Mouse (Mus musculus) brain, embryonic 14.5 days (tissue): ENCODE results near the gene 2900011O08Rik. TPM values are rescaled to one million over a fixed set of nuclear protein-coding genes. Genes with fewer than 3 reads are reported as not detected.

Experiments used
- DNase-seq: peaks from one replicate; pipeline ENCODE4 v3.0.0-alpha.2; 2011; ENCODE audit warnings: low read depth
- CTCF ChIP-seq: fragments of 200-500 bp; IDR thresholded peaks from 2 replicates; pipeline ENCODE4 v1.5.1; 2012; ENCODE audit warnings: inconsistent platforms, mild to moderate bottlenecking, moderate library complexity, borderline replicate concordance; ENCODE audit not compliant: insufficient read depth, insufficient read length; ENCODE audit errors: extremely low read depth
- POLR2A ChIP-seq: fragments of 200-500 bp; IDR thresholded peaks from 2 replicates; pipeline ENCODE4 v1.6.1; 2012; ENCODE audit warnings: mild to moderate bottlenecking, inconsistent platforms, borderline replicate concordance; ENCODE audit not compliant: poor library complexity, insufficient read depth, insufficient read length, severe bottlenecking; ENCODE audit errors: extremely low read depth
- polyA plus RNA-seq: library from polyadenylated mRNA; depleted of rRNA; stranded (reverse); fragments of >200 nt; gene quantifications from 2 replicates; pipeline ENCODE4 v1.2.3, GENCODE M21; 2012

Gene 2900011O08Rik
- polyA plus RNA-seq, 1 experiment, result 135 TPM

- no peak for DNase-seq
- TF ChIP-seq POLR2A (no peak), CTCF (no peak)
These were observed 34.9 kb downstream of the 2900011O08Rik start for GRCm38 (mm10) chr16:14021166-14021822.

- DNase-seq, result peak; percentile 39
- TF ChIP-seq POLR2A (no peak), CTCF (no peak)
These were observed 38.9 kb downstream of the 2900011O08Rik start for GRCm38 (mm10) chr16:14025091-14025990.

GRCm38 (mm10) chr16:14029072-14029471 lies 42.7 kb downstream of the 2900011O08Rik start:
- TF ChIP-seq POLR2A (no peak), CTCF (no peak)
- no peak for DNase-seq

GRCm38 (mm10) chr16:14029851-14030250 lies 43.4 kb downstream of the 2900011O08Rik start:
- no peak for DNase-seq

GRCm38 (mm10) chr16:14030650-14031049 lies 44.2 kb downstream of the 2900011O08Rik start:
- no peak; the same call in 1 of the 2 replicates for TF ChIP-seq CTCF
- no peak for TF ChIP-seq POLR2A
- DNase-seq, result no peak

More at GRCm38 (mm10) chr16:14029851-14030250, 43.4 kb downstream of the 2900011O08Rik start:
- no peak for TF ChIP-seq POLR2A
- TF ChIP-seq CTCF, result no peak

GRCm38 (mm10) chr16:14033076-14033475 lies 46.7 kb downstream of the 2900011O08Rik start:
- no peak for DNase-seq
- TF ChIP-seq CTCF (no peak), POLR2A (no peak)

GRCm38 (mm10) chr16:14042421-14042820 lies 56.0 kb downstream of the 2900011O08Rik start:
- no peak for TF ChIP-seq CTCF
- TF ChIP-seq POLR2A, result no peak
- no peak for DNase-seq

- TF ChIP-seq CTCF, result no peak
- no peak for TF ChIP-seq POLR2A
- DNase-seq, result no peak
These were observed 58.3 kb downstream of the 2900011O08Rik start for GRCm38 (mm10) chr16:14044695-14045094.

GRCm38 (mm10) chr16:14046224-14046756 lies 59.9 kb downstream of the 2900011O08Rik start:
- TF ChIP-seq POLR2A (no peak), CTCF (no peak)
- no peak for DNase-seq

GRCm38 (mm10) chr16:14052221-14052620 lies 65.8 kb downstream of the 2900011O08Rik start:
- TF ChIP-seq CTCF, result no peak
- no peak for TF ChIP-seq POLR2A

GRCm38 (mm10) chr16:14053116-14053515 lies 66.7 kb downstream of the 2900011O08Rik start:
- no peak for TF ChIP-seq CTCF
- no peak for TF ChIP-seq POLR2A
- no peak for DNase-seq

More at GRCm38 (mm10) chr16:14052221-14052620, 65.8 kb downstream of the 2900011O08Rik start:
- peak; percentile 52 for DNase-seq
